Comparison of ENCODE assay signal across 9 mouse cellular contexts in the genomic region with DNA sequence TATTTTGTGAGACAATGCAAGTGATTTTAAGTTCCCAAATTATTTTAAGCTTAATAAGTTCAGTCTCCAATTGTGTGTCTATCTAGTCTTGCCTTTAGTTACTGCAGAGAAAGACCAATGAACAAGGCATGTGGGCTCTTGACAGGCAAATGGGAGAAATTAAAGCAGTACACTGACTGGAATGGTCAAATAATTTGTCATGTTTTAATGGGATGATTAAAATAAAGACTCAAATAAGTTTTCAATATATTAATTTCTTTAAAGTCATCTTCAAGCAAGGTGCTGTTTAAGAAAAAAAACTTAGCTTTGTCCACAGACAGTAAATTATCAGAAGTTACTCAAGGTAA. TPM values are rescaled to one million over a fixed set of nuclear protein-coding genes. Genes with fewer than 3 reads are reported as not detected.
DNase-seq lines count a peak whose midpoint lies in the region; ATAC-seq and TF ChIP-seq lines count a peak whose summit lies in the region.
"Had no signal": no experiment of that assay in that cellular context is flagged by ENCODE, and none has a peak within 500 bp of the region (broad histone marks: within the 10 kb centered on the region; RNA-seq: fewer than 3 reads in every experiment).

No protein-coding gene starts in this region.

- no peaks in the 10 kb centered on the region for H3K36me3 ChIP-seq in heart, embryonic 11.5 days (ENCODE audit: control insufficient read depth, insufficient read depth, low read length)
- H3K36me3 ChIP-seq in E14TG2a.4 (ENCODE audit: insufficient read depth, low read length): peaks cover 16% of the 10 kb centered on the region
- no peaks in the 10 kb centered on the region for H3K36me3 ChIP-seq in hindbrain, embryonic 11.5 days (ENCODE audit: control insufficient read depth, insufficient read depth, low read length)
- H3K36me3 ChIP-seq in liver, embryonic 16.5 days (ENCODE audit: control insufficient read depth, insufficient read depth): peaks cover 3% of the 10 kb centered on the region; the same call in 1 of the 2 replicates

- peak overlapping the region; percentile 84; the same call in 1 of the 2 replicates for H3K4me2 ChIP-seq in heart, embryonic 11.5 days
- peak overlapping the region; percentile 62; the same call in 1 of the 2 replicates for H3K4me2 ChIP-seq in hindbrain, embryonic 11.5 days (replicated peaks; ENCODE audit: low read depth, low read length)
- peak overlapping the region; percentile 92; the same call in 1 of the 2 replicates for H3K4me2 ChIP-seq in liver, embryonic 16.5 days (ENCODE audit: low read depth, low read length)

- no peak for DNase-seq in heart, postnatal 14 days
- no peak for DNase-seq in hindbrain, embryonic 11.5 days (ENCODE audit: low spot score)
- DNase-seq in frontal cortex, adult 2 months (ENCODE audit: extremely low spot score in 1 of 2, low spot score in 1 of 2): no peak
- DNase-seq in adrenal gland, postnatal 25 days: no peak
- DNase-seq: adrenal gland, adult 8-10 months had no signal

- peak overlapping the region; percentile 95 for H3K27ac ChIP-seq in heart, embryonic 11.5 days (ENCODE audit: low read depth, low read length)
- peak overlapping the region; percentile 97 for H3K27ac ChIP-seq in hindbrain, embryonic 11.5 days (ENCODE audit: low read depth, low read length)
- H3K27ac ChIP-seq in liver, embryonic 16.5 days (ENCODE audit: low read length): peak overlapping the region; percentile 95

- no peak for TF ChIP-seq CTCF in E14TG2a.4 (conservative IDR thresholded peaks at IDR 0.05; ENCODE audit: low read length)

- H3K4me1 ChIP-seq in heart, embryonic 11.5 days (ENCODE audit: control insufficient read depth, insufficient read depth, low read length): no peaks in the 10 kb centered on the region; the same call in 1 of the 2 replicates
- H3K4me1 ChIP-seq in E14TG2a.4 (replicated peaks; ENCODE audit: low read depth, low read length): peaks cover 54% of the 10 kb centered on the region
- no peaks in the 10 kb centered on the region for H3K4me1 ChIP-seq in hindbrain, embryonic 11.5 days (replicated peaks; ENCODE audit: control insufficient read depth, insufficient read depth, low read length)
- H3K4me1 ChIP-seq in liver, embryonic 16.5 days (ENCODE audit: control insufficient read depth, low read depth, low read length): peaks cover 11% of the 10 kb centered on the region

- H3K9me3 ChIP-seq in heart, embryonic 11.5 days (replicated peaks; ENCODE audit: control insufficient read depth, low read length): no peaks in the 10 kb centered on the region
- peaks cover 2% of the 10 kb centered on the region; the same call in 1 of the 2 replicates for H3K9me3 ChIP-seq in E14TG2a.4 (ENCODE audit: low read length)
- no peaks in the 10 kb centered on the region for H3K9me3 ChIP-seq in hindbrain, embryonic 11.5 days (ENCODE audit: control insufficient read depth, low read length)
- H3K9me3 ChIP-seq in liver, embryonic 16.5 days (replicated peaks; ENCODE audit: control insufficient read depth, low read length): no peaks in the 10 kb centered on the region

- ATAC-seq in heart, embryonic 11.5 days (replicated peaks; ENCODE audit: insufficient number of reproducible peaks, low FRiP score, low TSS enrichment): no peak
- ATAC-seq in hindbrain, embryonic 11.5 days (ENCODE audit: low FRiP score): no peak
- no peak for ATAC-seq in liver, embryonic 16.5 days (ENCODE audit: low read depth)
- ATAC-seq in activated CD4-positive, CD25-positive, alpha-beta regulatory T cell, adult 4 months: no peak

- no peak overlapping the region for H3K4me3 ChIP-seq in heart, embryonic 11.5 days (ENCODE audit: low read depth, low read length)
- H3K4me3 ChIP-seq in E14TG2a.4 (replicated peaks; ENCODE audit: low read length): peak overlapping the region; percentile 97
- peak overlapping the region; percentile 96; the same call in 1 of the 2 replicates for H3K4me3 ChIP-seq in hindbrain, embryonic 11.5 days (ENCODE audit: low read depth, low read length)
- no peak overlapping the region for H3K4me3 ChIP-seq in liver, embryonic 16.5 days (ENCODE audit: low read depth, low read length)

- peak overlapping the region; percentile 99; the same call in 1 of the 2 replicates for H3K9ac ChIP-seq in heart, embryonic 11.5 days (ENCODE audit: low read depth, low read length)
- peak overlapping the region; percentile 99; the same call in 1 of the 2 replicates for H3K9ac ChIP-seq in hindbrain, embryonic 11.5 days (ENCODE audit: low read depth, low read length)
- H3K9ac ChIP-seq in liver, embryonic 16.5 days (ENCODE audit: low read depth, low read length): peak overlapping the region; percentile 94; the same call in 1 of the 2 replicates

- intact Hi-C loops in heart, postnatal 14 days (cut with DNase I): loop anchor here (5.0 kb wide), 1 partner anchor 245 kb away; no protein-coding TSS in a partner anchor

- no peaks in the 10 kb centered on the region for H3K27me3 ChIP-seq in heart, embryonic 11.5 days (ENCODE audit: control insufficient read depth, insufficient read depth, low read length)
- H3K27me3 ChIP-seq in E14TG2a.4 (ENCODE audit: insufficient read depth, low read length): no peaks in the 10 kb centered on the region
- H3K27me3 ChIP-seq in hindbrain, embryonic 11.5 days (ENCODE audit: control insufficient read depth, insufficient read depth, low read length): no peaks in the 10 kb centered on the region
- H3K27me3 ChIP-seq in liver, embryonic 16.5 days (ENCODE audit: control insufficient read depth, insufficient read depth, low read depth, low read length): no peaks in the 10 kb centered on the region

RNA-seq across cellular contexts. Expression of a gene that starts 14.5 kb away (rescaled TPM):
- 3.7 and 4.4 TPM in 2 replicates for polyA plus RNA-seq in heart, embryonic 11.5 days (2014; fragmentation: Nextera tagmentation; extraction: Ambion mirVana)
- 10 to 100 TPM in 1 of 2 experiments, 1 to 10 TPM in 1; 9.9 to 10.9 TPM for total RNA-seq in heart, postnatal 14 days (2021)
- polyA plus RNA-seq in hindbrain, embryonic 11.5 days (2014; fragmentation: Nextera tagmentation; extraction: Ambion mirVana): 5.5 and 6.2 TPM in 2 replicates
- 4.7 and 5.2 TPM in 2 replicates for polyA plus RNA-seq in liver, embryonic 16.5 days (2015; fragmentation: Nextera tagmentation; extraction: Ambion mirVana)
- polyA plus RNA-seq in frontal cortex, adult 2 months (2012; rRNA removed): 7.2 and 7.7 TPM in 2 replicates
- polyA plus RNA-seq in activated CD4-positive, CD25-positive, alpha-beta regulatory T cell, adult 4 months (2017; shearing (Covaris generic)): 1 to 10 TPM; 1.9 to 2.4 TPM
- 107 and 122 TPM in 2 replicates for total RNA-seq in adrenal gland, postnatal 25 days (2021)

Comparison
In these comparisons a context has a peak if more than half of its experiments do, and no peak if none do; other contexts are left out.
1. H3K4me3 ChIP-seq: peak in E14TG2a.4 (single experiment) and hindbrain, embryonic 11.5 days (single experiment); none in heart, embryonic 11.5 days (single experiment) and liver, embryonic 16.5 days (single experiment).
2. Peak in every context shown above with its lines, with median percentiles within 50 percentile points of each other: H3K27ac ChIP-seq, H3K4me2 ChIP-seq and H3K9ac ChIP-seq.